Mouse (Mus musculus): ENCODE measurements around the gene Phox2a. TPM values are rescaled to one million over a fixed set of nuclear protein-coding genes. Genes with fewer than 3 reads are reported as not detected.

The Phox2a gene
- total RNA-seq (2015; ENCODE audit: low replicate concordance), result not detected in 2 replicates
- not detected in 2 replicates for total RNA-seq (2017; ENCODE audit: low replicate concordance)

DNA sequence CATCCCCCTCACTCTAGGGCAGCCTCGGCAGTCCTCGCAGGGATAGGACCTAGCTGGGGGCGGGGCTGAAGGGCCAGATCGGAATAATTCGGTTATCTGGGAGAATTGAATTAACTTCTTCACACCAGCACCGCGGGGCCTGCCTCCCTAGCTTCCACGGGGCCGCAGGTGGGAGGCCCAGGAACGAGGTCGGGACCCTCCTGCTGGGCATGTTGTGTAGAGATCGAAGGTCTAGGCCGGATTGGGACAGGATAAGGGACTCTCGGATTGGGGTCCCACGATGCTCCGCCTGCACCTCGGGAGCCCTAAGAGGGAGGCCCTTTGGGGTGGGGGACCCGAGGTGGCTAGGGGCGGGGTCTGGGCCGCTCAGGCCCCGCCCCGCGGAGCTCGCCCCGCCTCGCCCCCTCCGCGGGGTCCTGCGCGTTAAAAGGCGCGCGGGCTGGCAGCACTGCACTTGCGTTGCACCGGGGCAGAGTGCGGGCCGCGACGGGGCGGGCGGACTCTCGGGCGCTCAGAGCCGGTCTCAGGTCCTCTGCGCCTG lies at the start of gene Phox2a:
TSS of gene Phox2a (plus strand) at position 453 of the 541 bp plus-strand sequence.
- ATAC-seq (replicated peaks; ENCODE audit: low FRiP score, poor library complexity, severe bottlenecking), result no peak

DNA sequence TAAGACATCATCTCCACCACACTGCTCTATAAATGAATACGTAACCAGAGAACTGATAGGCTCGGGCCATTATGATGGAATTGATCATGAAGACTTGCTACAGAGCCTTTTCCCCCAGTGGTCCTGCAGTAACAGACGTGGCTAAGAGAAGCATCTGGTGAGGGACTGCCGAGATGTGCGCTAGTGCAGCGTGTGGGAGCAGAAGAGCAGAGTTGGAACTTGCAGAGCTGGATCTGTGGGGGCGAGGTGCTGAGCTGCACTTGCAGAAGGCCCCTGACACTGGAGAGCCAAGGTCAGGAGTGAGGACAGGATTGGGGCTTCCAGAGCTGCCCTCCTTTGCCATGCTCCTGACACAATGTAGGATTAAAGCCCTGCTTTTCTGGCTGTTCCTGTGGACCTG lies 48.1 kb upstream of the Phox2a start:
- ATAC-seq (replicated peaks; ENCODE audit: low FRiP score, poor library complexity, severe bottlenecking), result no peak

DNA sequence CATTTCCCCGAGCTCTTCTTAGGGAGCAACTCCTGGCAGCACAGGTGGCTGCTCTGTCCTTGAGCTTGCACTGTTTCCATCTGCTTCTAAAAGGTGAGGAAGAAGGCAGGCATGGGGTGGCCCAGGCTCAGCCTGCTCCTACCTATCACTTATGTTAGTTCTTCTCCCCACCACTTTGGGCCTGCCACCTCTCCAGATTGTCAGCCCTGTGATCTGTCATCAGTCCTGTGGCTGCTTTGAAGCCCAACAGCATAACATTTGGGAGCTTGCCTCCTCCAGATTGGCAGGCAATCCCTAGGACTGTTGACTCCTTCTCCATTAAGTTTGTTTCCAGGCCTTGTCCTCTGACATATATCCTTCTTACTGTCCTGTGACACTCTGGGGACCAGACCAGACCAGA lies 46.5 kb upstream of the Phox2a start:
- ATAC-seq (replicated peaks; ENCODE audit: low FRiP score, poor library complexity, severe bottlenecking), result no peak

DNA sequence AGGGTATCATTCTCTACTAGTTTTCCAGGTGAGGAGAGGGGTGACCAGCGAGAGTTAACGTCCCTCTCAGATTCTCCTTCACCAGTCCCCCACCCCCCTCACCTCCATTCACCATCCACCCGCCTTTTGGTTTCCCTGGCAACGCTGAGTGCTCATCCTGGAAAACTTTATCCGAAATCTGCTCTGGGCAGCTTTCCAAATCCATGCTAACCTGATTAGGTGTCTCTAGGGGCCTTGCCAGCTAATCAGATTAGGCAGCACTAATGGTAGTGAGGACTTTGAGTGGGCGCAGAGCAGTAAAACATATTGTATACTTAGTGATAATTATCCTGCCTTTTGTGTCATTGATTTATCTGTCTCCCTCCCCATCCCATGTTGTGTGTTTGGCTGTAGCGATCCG lies 45.4 kb upstream of the Phox2a start:
- ATAC-seq (replicated peaks; ENCODE audit: low FRiP score, poor library complexity, severe bottlenecking), result no peak

DNA sequence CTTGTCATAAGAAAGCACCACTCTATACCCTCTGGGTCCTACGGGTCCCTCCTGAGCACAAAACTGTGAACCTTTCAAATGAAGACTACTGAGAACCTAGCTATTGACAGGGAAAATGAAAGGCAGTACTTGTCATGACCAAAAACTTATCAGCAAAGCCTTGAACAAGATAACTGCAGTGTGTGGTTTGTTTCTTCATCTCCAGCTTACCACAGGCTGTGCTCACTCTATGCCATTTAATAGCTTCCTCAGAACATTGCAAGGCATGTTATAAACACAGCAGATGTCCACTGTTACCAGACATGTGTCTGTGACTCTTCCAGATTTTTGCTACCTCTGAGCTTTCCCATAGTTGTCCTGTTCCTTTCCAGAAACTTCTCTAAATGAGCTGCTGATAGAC lies 41.1 kb upstream of the Phox2a start:
- no peak for ATAC-seq (replicated peaks; ENCODE audit: low FRiP score, poor library complexity, severe bottlenecking)

DNA sequence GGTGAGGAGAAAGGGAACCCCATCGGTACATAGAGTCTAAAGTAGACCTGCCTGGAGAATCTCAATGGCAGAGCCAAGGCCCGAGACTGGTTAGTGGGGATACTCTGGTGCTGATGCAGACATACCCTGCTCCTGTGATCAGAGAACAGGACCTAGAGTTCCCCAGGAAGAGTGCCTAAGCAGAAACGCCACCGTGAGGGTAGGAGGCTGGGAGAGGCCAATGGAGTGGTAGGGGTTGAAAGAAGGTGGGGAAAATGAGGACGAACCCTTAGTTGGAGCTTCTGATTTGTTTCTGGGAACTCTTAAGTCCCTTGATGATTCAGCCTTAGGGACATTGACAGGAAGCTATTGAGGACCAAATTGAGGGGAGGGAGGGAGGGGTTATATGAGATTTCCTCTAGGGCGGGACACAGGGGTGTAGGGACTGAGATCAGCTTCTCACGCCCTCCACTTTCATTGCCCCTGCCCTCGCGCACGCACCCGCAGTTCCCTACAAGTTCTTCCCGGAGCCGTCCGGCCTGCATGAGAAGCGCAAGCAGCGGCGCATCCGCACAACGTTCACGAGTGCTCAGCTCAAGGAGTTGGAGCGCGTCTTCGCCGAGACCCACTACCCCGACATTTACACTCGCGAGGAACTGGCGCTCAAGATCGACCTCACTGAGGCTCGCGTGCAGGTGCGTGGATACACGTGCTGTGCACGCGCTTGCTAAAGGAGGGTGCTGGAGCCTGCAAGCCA lies 2.4 kb downstream of the Phox2a start:
- no peak for ATAC-seq (replicated peaks; ENCODE audit: low FRiP score, poor library complexity, severe bottlenecking)

DNA sequence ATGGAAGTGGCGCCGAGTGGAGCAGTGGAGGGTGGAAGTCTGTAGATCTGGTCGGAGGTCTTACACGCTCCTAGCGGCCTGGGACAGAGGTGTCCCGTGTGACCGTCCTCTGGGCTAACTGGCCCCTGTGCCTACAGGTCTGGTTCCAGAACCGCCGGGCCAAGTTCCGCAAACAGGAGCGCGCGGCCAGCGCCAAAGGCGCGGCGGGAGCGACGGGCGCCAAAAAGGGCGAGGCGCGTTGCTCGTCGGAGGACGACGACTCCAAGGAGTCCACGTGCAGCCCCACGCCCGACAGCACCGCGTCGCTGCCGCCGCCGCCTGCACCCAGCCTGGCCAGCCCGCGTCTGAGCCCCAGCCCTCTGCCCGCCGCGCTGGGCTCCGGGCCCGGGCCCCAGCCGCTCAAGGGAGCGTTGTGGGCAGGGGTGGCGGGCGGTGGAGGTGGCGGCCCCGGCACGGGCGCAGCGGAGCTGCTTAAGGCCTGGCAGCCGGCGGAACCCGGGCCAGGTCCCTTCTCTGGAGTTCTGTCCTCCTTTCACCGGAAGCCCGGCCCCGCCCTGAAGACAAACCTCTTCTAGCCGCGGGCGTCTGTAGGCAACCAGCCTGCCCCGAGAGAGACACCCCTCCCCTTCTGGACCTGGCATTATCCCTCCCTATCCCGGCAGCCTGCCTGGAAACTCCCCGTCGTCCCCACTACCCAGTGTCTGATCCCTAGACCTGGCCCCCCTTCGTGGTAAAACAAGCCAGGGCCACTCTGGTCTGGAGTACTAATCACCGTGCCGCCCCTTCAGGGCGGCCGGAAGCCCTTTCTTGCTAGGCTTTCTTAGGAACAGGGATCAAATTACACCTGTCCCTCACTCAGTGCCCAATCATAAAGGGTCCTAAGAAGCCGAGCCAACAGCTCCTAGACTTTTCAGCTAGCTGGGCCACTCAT lies 3.7 kb downstream of the Phox2a start:
- ATAC-seq (replicated peaks; ENCODE audit: low FRiP score, poor library complexity, severe bottlenecking), result no peak

DNA sequence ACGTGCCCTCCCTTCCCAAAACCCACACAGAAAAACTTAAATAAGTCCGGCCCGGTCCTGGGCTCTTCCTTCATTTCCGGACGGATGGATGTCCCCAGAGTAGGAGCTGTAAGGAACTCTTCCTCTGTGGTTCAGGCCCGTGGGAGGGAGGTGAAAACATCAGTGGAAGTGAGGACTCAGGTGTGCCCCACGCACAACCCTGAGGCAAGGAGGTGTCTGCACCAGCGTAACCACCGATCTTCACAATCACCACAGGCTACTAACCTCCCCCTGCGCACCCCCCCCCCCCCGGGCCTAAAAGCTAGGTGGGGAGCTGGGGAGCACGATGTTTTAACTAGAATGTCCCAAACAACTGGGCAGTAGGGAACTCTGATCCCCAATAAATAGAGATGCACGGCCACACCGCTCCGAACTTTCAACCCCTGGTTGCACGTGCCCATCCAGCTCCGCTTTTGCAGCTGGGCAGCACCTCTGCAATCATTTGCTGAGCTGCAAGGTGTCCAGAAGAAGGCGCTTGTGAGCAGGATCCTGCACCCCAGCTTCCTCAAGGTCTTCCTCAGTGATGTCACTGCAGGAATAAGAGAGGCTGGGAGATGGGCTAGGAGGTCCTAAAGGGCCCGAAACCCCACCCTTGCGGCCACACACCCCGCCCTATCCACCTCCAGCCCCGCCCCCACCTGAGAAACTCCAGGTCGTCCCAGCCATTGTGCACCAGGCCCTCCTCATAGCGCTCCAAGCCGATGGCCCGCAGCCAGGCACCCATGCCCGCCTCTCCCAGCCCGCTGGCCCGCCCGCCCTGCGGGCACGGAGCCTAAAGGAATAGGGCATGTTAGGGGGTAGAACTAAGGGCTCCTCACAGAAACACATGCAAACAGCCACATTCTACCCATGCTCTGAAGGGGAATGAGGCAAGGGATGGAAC lies 5.0 kb downstream of the Phox2a start:
- no peak for ATAC-seq (replicated peaks; ENCODE audit: low FRiP score, poor library complexity, severe bottlenecking)

DNA sequence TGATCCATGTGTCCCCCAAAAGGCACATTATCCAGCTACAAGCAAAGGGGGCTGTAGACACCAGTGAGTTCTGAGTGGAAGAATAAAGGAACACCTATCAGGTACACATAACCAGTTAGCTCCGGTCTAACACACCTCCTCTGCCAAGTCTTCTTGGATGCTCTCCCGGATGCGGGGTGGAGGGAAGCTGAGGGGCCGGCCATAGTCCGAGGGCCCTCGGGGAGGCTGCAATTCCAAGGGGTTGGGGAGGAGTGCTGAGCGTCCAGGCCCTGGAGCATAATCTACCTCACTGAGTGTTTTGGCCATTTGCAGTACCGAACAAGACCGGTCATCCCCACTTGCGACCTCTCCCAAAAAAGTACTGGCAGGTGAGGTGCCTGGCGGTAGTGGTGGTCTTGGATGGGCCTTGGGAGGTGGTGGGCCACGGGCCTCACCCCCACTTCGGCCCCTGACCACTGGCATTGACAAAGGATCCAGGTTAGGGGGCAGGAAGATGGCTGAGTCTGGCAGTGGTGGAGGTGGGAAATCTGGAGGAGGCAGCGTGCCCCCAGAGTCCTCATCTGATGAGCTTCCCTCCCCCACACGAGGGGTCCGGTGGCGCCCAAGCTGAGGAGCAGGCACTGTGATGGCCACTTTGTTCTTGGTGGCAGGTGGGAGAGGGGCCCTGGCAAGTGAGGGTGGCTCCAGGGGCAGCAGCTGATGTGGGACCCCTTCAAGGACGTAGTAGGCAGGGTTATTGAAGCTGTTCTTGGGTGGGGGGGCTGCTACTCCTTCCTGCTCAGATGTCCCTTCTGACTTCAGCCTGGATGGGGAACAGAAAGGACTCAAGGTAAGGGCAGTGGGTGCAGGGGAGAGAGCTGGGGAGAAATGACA lies 5.9 kb downstream of the Phox2a start:
- no peak for ATAC-seq (replicated peaks; ENCODE audit: low FRiP score, poor library complexity, severe bottlenecking)

DNA sequence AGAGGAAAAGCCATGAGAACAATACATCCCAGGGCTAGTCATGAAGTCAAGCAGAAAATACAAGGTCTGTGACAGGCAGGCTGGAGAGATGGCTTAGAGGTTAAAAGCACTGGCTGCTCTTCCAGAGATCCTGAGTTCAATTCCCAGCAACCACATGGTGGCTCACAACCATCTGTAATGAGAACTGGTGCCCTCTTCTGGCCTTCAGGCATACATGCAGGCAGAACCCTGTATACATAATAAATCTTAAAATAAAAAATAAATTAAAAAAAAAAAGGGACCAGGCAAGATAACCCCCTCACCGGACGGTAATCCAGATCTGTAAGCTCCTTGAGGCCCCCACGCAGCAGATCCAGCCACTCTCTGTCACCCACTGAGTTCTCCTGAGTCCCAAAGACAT lies 12.3 kb downstream of the Phox2a start:
- no peak for ATAC-seq (replicated peaks; ENCODE audit: low FRiP score, poor library complexity, severe bottlenecking)

DNA sequence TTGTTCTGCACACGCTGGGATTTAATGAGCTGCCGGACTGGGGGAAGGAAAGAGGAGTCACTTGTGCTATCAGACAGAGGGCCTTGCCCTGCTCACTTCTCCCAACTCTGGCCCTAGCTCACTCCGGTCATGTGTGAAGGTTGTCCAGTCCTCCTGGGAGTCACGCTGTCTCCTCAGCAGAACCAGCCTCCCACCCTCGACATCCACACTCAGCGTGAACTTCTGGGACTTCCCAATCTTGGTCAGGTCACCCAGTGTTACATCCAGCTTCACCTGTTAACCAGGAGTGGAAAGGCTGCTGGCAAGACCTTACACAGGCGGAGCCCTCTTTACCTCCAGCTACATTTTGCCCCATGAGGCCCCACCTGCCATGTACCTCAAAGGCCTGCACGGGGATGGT lies 13.3 kb downstream of the Phox2a start:
- no peak for ATAC-seq (replicated peaks; ENCODE audit: low FRiP score, poor library complexity, severe bottlenecking)

DNA sequence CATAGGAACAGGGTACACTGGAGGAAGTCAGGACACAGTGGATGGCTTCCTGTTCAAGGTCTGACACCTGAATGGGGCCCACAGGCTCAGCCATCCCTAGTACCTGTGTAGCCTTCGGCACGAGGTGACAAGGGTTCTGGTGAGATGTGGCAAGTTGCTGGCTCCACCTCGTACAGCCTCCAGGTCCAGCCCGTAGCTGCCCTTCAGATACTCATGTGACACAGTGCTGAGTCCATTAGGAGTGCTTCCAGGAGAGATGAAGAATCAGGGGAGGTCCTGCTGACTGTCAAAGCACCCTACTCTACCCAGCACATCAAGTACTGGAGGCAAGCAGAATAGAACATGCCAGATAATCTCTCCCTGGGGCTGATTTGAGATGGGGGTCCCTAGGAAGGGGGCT lies 14.3 kb downstream of the Phox2a start:
- no peak for ATAC-seq (replicated peaks; ENCODE audit: low FRiP score, poor library complexity, severe bottlenecking)

DNA sequence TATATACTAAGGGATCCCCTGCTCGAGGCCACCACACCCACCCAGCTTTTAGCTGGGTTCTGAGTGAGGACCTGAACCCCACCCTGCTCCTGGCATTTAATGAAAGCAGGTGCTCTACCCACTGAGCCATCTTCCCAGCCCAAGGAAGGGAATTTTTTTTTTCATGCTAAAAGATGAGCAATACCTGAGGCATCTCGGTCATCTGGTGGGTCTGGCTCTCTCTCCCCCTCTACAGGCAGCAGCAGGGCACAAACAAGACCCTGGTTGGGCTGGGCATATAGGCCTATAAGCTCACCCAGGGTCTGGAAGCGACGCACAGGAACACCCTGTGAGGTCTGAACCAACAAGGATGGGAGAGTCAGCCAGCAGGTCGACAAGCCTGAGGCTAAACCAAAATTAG lies 15.2 kb downstream of the Phox2a start:
- no peak for ATAC-seq (replicated peaks; ENCODE audit: low FRiP score, poor library complexity, severe bottlenecking)

DNA sequence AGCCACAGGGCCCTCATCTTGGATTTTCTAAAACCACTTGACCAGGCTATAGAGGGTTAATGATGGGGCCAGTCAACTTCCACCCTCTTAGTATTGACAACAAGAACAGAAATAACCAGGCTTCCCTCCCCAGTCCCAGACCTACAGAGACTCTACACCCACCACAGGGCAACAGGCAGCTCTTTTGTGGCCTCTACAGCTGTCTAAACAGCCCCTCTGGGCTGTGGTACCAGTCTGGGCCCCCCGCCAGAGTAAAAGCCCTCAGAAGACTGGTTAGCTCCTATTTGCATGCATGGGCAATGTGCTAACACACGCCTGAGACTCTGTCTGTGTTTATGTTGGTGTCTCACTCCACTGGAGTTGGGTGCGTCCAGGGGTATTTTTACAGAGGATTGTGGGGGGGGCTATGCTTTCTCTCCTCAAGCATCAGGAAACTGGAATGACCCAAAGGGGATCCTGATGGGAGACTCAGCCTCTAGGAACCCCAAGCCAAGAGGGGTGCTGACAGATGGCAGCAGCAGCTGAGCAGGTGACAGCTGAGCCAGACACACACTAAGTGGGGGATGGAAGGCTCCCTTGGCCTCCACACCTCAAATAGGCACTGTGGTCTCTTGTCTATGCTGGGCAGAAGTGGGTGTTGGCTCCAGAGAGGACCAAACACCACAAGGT lies 15.9 kb downstream of the Phox2a start:
- no peak for ATAC-seq (replicated peaks; ENCODE audit: low FRiP score, poor library complexity, severe bottlenecking)

DNA sequence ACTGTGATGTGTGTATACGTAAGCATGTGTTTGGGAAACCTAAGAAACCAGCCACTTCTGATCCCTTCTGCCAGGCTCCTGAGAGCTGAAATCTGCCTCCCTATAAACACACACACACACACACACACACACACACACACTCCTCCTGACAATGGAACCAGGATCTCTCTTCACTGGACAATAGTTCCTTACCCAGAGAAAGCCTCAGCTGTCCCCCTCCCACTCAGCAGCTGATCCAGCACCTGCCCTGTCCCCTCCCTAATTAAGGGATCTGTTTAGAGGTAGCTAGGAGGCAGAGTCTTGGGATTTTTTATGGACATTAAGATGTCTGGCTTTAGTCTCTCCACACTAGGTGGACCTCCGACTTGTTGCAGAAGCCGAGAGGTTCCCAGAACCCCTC lies 16.8 kb downstream of the Phox2a start:
- ATAC-seq (replicated peaks; ENCODE audit: low FRiP score, poor library complexity, severe bottlenecking), result no peak

DNA sequence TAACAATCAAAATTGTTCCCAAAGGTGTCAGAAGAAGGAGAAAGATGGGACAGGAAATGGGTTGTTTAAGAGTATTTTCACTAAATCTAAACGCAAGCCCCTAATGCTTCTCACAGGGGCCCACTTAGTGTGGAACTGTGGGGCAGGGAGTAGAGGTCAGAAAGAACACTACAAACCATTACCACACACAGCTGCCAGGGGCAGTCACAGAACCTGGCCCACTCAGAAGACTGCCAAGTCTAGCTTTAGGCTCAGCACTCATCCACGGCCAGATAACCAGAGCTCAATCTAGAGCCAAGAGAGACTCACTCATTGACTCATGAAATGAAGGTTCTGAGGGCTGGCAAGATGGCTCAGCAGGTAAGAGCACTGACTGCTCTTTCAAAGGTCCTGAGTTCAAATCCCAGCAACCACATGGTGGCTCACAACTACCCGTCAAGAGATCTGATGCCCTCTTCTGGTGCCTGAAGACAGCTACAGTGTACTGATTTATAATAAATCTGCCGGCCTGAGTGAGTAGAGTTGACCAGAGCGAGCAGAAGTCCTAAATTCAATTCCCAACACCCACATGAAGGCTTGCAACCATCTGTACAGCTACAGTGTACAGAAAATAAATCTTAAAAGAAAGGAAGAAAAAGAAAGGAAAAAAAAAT lies 17.5 kb downstream of the Phox2a start:
- ATAC-seq (replicated peaks; ENCODE audit: low FRiP score, poor library complexity, severe bottlenecking), result no peak

DNA sequence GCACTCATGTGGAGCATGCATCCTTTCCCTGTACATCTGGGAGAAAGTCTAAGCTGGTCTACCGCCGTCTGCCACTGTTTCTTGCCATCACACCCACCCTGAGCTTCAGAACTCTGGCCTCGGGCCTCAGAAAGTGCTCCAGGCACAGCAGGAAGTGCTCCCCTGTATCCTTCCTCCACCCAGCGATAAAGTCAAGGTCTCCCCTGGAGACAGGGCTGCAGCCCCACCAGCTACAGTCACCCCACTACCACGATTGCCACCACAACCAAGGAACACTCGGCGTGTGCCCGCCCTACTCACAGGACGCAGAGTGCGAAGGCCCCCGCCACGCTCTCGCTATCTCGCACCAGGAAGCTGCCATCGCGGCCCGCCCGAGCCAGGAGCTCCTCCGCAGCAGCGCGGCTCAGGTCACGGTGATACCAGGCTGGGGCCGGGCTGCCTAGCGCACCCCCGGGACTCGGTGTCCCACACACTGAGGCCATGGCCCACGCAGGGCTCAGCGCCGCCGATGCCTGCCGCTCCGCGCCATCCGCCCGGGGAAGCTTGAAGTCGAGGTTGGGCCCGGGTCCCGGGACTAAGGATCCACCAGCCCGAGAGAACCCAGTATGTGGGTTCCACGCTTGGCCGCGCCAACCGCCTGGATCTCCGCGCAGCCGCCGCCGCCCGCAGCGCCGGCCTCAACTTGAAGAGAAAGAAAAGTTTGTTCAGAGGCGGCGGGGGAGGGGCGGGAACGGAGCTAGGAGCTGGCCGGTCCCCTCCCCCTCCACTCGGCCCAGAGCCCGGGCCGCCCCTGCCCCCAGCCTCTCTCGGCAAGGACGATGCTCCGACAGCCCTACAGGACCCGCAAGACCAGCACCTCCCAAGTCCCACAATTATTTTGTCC lies 18.4 kb downstream of the Phox2a start:
- no peak for ATAC-seq (replicated peaks; ENCODE audit: low FRiP score, poor library complexity, severe bottlenecking)

Measured in erythroblast, adult 5-6 weeks (primary cell).